Mouse (Mus musculus): ENCODE measurements around the gene Pde8a. TPM values are rescaled to one million over a fixed set of nuclear protein-coding genes. Genes with fewer than 3 reads are reported as not detected.

The Pde8a gene
- total and polyA plus RNA-seq, 3 experiments: 11.8 to 35.9 (median 33.6) TPM

GRCm38 (mm10) chr7:81209979-81210685, 3.3 kb upstream of the Pde8a start:
- no peak for DNase-seq

DNA sequence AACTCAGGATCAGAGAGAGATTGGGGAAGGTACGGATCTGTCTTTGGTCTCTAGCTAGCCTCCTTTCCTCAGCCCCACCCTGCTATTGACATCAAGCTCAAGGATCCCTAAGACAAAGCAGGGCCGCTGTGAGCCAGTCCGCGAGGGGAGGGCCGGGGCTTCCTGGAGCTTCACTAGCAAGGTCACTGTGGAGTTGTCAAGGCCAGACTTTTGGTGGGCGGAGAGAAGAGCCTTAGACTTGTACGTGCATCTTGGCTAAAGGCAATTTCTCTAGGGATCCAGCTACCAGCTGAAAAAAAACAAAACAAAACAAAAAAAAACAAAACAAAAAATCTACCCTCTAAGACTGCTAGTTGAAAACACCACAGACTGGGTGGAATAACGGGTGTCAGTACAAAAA, 1.6 kb upstream of the Pde8a start:
- DNase-seq: peak; percentile 83

- peak; percentile 89 for DNase-seq
Observed at GRCm38 (mm10) chr7:81212261-81212681, 1.1 kb upstream of the Pde8a start.

- DNase-seq: peak; percentile 99
Observed at GRCm38 (mm10) chr7:81212697-81213346, 574 bp upstream of the Pde8a start.

GRCm38 (mm10) chr7:81214153-81214907, 934 bp downstream of the Pde8a start:
- peak; percentile 37 for DNase-seq

DNA sequence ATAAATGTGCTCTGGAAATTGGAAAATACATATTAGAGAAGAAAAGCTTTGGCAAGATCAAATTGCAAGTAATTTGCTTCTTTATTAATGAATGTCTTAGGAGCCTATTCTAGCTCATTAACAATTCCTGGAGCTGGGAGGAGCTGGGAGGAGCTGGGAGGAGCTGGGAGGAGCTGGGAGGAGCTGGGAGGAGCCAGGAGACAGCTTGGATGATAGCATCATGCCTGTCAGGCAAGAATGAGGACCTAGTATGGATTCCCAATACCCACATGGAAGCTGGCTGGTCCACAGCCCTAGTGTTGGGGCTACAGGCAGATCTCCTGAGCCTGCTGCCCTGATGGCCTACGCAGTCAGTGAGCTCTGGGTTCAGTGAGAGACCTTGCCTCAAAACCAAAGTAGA, 2.6 kb downstream of the Pde8a start:
- DNase-seq: peak; percentile 33

DNA sequence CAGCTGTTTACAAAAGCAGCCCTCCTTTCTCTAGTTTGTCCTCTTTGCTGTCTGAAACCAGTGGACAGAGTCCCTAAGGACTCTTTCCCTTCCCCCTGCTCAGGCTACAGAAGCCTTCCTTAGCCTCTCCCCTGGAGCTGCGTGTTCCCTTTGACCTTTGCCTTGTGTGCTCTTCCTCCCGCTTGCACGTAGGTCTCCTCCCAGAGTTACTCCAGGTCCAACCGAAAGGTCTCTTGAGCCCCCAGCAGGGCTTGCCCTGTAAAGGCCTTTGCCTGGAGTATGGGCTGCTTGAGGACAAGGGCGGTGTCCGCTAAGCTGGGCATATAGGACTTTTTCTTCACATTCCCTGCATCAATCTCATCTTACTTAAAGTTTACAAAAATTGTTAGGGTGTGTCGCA, 5.9 kb downstream of the Pde8a start:
- no peak for DNase-seq

DNA sequence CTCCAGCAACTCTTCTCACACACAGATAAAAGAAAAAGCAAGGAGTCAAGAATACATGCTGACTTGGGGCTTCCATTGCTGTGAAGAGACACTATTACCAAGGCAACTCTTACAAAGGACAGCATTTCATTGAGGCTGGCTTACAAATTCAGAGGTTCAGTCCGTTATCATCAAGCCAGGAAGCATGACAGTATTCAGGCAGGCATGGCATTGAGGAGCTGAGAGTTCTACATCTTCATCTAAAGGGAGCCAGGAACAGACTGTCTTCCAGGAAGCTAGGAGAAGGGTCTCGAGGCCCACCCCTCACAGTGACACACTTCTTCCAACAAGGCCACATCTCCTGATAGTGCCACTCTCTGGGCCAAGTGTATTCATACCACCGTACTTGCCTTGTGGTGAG, 7.0 kb downstream of the Pde8a start:
- no peak for DNase-seq

DNA sequence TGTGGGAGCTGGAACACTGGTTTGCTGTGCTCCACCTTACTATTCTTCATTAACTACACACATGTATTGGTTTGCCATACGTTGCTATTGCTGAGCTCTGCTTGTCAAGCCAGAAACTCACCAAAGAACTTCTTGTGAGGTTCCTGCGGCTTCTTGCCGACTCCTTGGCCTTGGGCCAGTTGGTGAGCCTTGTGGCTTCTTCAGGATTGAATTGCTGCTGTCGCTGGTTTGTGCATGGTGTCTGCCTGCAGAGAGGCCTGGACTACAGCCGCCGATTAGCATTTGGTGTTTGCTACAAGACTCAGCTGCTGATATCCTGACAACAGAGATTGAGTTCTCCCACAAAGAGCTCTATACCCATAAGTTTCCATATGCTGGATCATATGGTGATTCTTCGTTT, 10.9 kb downstream of the Pde8a start:
- no peak for DNase-seq

- DNase-seq: no peak
Observed at GRCm38 (mm10) chr7:81230091-81230792, 16.8 kb downstream of the Pde8a start.

GRCm38 (mm10) chr7:81232674-81233073, 19.3 kb downstream of the Pde8a start:
- DNase-seq: no peak

DNA sequence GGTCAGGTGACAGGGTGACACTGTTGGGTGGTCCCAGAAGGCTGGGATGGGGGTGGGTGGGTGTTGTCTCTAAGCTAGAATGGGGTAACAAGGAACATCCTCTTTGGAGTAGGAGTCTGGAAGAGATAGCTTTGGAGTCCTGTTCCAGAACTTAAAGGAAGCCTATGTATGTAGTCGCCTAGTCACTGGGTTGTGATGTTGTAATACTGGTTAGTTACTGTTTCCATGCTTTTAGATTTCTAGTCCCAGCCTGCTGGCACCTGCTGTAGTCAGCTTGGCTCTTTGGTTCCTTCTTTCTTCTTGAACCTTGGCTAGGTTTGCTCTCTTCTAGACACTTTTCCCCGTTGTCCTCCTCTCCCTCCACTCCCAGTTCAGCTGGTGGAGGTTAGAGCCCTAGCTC, 21.7 kb downstream of the Pde8a start:
- no peak for DNase-seq

DNA sequence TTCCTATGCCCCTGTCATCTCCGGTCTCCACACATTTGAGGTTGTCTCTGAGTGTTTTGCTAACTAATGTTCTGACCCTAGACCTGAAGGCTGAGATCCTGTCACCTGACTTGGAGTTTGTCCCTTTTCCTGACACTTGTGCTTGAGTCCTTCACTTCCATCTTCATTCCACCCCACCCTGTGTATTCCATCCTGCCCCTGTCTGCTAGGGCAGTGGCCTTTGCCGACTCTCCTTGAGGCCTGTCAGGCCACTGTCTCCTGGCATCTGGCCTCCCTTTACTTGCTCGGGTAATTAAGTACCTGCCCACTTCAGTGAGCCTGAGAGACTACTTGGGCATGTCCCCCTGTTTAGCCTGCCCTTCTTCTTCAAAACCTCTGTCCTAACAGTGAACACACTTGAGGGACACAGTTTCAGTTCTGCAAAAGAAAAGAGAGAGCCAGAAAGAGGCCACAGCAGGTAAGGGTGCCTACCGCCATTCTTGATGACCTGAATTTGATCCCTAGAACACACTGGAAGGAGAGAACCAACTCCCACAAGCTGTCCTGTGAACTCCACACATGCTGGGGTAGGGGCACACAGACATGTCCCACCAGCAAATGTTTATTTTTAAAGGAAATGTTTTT, 22.3 kb downstream of the Pde8a start:
- no peak for DNase-seq

DNA sequence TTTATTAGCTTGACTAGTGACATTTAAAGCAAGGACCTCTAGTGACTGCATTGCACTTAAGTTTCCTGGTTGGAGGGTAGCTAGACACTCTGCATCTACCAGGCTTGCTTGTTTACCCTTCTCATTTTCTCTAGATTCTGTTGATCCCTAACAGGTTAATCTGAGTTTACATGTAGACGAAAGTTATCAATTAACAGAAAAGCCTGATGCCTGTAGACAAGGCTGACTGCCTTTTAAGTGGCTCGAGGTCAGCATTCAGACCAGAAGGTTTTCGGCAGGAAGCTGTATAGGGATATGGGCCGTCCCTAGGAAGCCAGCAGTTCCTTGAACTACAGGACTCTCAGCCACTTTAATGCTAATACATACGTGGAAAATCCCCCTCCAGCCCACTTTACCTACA, 30.0 kb downstream of the Pde8a start:
- DNase-seq: no peak

GRCm38 (mm10) chr7:81249854-81250279, 36.5 kb downstream of the Pde8a start:
- DNase-seq: no peak

DNA sequence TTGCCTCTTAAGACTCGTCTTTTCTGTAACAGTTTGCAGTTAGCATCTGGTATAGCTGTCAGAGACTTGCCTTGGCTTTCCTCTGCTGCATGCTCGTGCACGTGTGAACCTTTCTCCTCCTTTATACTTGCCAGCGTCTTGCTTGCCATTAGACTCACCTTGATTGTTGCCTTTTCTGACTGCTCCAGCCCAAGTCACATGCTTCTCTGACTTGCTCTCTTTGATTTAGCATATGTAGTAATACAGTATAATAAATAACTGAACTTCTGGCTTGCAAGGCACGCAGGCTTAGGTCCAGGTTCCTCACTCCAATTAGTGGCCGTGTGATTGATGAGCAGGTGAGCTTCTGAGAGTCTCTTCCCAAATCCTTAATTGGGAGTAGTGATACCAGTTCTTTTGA, 37.2 kb downstream of the Pde8a start:
- DNase-seq: no peak

DNA sequence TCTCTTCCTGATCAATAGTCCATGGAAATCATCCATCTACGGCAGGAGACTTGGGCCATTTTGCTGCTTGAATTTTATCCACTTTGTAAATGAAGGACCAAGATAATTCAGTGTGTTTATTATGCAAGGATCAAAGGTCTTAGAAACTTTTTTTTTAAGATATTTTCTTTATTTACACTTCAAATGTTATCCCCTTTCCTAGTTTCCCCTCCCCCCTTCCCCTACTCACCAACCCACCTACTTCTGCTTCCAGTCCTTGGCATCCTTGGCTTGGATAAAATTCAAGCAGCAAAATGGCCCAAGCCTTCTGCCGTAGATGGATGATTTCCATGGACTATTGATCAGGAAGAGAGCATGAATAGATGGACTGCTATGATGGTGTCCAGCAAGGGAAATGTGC, 38.1 kb downstream of the Pde8a start:
- DNase-seq: no peak

DNA sequence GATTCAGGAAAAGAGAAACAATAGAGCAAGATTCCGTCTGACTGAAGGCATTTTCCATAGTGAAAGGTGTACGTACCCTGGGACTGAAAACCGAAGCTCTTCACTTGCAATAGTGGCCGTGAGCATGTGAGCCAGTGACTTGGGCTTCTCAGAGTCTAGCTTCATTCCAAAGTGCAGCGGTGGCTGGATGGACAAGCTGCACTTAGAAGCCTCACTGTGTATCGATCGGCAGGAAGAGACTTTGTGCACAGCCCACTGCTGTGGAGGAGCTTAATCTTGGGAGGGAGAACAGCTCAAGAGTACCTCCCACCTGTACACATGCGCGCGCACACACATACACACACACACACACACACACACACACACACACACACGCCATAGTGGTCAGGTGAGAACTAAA, 39.9 kb downstream of the Pde8a start:
- DNase-seq: no peak

GRCm38 (mm10) chr7:81254579-81254978, 41.2 kb downstream of the Pde8a start:
- no peak for DNase-seq

DNA sequence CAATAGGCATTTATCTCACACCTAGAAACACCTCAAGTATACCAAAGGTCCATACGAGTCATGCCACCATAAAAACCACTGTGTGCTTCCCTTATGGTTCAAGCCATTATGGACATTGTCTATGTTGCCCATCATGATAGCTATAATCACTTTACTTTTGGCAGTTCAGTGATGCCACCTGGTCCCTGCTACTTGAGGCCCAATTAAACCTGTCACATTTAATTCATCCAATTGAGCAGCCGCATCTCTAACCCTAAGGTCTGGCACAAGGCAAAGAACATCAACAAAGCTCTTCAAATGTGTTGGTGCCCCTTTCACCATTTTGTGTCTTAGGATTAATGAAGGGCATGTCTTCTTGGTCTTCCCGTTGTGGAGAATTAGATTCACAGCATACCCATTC, 42.1 kb downstream of the Pde8a start:
- DNase-seq: no peak

DNA sequence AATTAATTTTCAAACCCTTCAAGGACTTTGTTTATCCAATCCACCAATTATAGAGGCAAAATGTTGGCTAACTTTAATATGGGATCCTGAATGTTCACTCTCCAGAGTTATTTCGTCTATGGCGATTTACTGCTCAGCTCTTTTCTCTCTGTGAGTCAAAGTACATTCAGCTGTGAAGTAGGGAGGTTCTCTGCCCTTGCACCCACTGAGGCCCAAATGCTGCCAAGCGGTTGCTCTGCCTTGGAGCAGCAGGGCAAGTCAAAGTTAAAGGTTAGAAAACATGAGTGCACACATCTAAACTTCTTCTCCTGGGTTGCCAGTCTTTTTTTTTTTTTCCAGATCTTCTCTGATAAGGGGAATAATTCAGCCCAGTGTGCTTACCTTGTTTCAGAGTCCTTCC, 43.4 kb downstream of the Pde8a start:
- no peak for DNase-seq

DNA sequence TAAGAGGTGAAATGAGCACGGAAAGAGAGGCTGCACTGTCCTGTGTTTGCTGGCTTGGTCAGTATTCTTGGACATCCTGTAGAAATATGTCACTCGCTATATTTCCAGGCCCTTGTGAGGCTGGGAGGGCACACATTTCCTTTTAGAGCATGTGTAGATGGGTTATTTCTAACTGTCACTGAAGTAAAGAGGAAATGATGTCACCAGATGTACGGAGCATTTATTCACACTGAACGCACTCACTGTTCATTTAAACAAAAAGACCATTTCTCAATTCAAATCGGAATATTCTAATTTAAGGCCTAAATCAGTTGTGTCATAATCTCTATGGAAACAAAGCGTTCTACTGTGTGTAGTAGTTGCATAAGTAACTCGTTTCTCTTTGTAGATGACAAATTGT, 48.2 kb downstream of the Pde8a start:
- no peak for DNase-seq
